Mouse (Mus musculus): ENCODE results near the gene Sbno1.

DNA sequence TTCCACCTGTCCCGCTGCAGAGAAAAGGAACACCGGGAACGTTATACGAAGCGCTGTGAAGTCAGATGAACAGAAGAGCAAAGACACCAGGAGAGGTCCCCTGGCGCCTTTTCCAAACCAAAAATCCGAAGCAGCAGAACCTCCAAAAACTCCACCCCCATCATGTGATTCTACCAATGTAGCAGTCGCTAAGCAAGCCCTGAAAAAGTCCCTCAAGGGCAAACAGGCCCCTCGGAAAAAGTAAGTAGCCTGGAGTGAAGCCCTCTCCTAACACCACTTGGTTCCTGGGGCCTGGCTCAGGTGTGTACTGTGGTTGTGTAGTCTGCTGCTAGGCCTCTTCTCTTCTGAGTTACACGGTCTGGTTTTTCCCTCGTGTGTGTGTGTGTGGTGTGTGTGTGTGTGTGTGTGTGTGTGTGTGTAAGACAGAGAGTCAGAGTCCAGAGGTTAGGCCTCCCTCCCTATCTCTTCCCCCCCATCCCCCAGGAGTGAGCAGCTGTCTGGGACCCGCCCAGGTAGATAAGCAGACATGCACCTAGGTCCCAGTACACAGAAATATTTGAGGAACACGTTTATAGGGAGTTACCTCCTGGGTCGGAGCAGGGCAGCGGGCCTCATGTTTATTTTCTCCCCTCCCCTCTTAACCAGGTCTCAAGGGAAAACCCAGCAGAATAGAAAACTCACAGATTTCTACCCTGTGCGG lies 25.0 kb upstream of the Sbno1 start:
- TF ChIP-seq POLR2A (IDR thresholded peaks at IDR 0.05; ENCODE audit: control insufficient read depth, low read depth, low read length) (no peak), CTCF (IDR thresholded peaks at IDR 0.05; ENCODE audit: control insufficient read depth, insufficient read depth, insufficient replicate concordance, low read depth, low read length) (no peak)
